Mouse (Mus musculus): Measurements from ENCODE around the gene Mgll. TPM values are rescaled to one million over a fixed set of nuclear protein-coding genes. Genes with fewer than 3 reads are reported as not detected.

Gene Mgll
- total RNA-seq, 2 experiments from 2014 or later = 185 to 189 TPM

DNA sequence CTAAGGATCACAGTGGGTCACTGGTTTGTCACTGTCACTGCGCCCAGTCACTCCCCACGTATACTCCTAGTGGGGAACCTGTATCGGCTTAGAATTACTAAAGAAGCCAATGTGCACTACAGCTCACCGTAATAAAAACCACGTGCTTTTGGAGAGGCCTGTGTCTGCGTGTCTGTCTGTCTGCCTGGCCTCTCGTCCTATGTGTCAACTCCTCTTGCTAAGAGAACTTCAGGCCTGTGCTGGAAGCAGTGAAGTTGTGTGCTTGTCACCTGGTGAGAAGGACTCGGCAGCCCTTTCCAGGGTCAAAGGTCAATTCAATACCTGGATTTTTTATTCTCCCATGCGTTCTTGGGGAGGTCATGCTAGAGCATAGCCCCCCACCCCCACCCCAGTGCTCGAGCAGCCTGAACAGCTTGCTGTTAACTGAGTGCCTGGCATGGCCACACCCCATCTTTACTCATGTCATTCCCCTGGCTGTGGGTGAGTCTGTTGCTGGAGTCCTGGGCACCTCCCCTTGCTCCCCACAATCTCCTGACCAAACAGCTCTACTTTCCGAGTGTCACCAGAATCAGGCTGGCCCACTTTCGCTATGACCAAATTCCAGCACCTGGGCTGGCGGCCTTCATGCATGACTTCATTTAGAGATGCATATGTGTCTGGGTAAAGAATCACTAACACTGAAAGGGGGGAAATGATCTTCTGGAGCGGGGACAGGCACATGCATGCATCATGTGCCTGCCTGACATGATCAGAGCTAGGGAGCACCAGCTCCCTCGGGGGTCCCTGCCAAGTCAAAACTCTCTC lies 104.2 kb downstream of the Mgll start:
- intact Hi-C loops (cut with DNase I) = loop anchor here (5.0 kb wide), 1 partner anchor 101 kb away; no protein-coding TSS in a partner anchor
- no peak overlapping the region for H3K4me3 ChIP-seq
- peak overlapping the region; percentile 89 for H3K27ac ChIP-seq
- no peak for DNase-seq (ENCODE audit: extremely low spot score in 1 of 2, low spot score in 2 of 2)
- no peak for TF ChIP-seq CTCF (IDR thresholded peaks at IDR 0.05)

DNA sequence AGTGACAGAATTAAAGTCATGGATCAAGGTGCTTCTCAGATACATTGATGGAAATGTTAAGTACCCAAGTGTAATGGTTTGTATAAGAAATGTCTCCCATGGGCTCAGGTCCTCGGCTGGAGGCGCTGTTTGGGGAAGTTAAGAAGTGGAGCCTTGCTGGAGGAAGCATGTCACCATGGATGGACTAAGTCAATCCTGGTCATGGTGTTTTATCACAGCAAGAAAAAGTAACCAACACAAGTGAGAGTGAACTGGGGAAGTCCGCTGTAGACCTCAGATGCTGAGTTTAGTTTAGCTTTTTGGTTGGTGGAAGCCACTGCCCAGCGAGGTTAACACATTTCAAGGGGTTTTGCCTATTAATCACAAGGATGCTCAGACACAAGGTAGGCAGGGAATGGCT lies 105.4 kb downstream of the Mgll start:
- H3K4me3 ChIP-seq = no peak overlapping the region
- intact Hi-C loops (cut with DNase I) = loop anchor here (5.0 kb wide), 1 partner anchor 102 kb away; no protein-coding TSS in a partner anchor
- TF ChIP-seq CTCF (IDR thresholded peaks at IDR 0.05) = no peak

DNA sequence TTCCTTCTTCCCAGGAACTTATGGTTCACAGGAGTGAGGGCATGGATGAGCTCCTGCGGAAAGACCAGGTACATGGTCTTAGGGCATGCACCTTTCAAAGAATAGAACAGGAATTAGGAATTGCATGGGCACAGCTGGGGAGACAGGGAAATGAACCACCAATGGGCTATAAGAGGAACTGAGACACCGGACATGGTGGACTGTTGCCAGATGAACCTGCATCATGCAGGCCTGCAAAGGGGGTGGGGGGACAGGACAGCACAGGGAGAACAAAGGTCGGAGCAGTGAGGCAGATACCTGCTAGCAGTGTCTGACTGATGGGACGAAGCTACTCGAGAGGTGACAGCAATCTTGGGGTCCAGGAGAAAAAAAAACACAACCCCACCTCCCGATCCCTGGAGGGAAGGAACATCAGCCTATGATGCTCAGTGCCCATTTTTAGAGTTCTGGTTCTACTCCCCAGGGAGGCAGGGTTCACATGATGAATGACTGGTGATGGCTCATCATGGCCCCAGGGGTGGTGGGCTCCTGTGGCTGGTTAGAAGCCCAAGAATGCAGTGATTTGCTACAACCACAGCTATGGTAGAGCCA lies 106.0 kb downstream of the Mgll start:
- no peak for DNase-seq (ENCODE audit: extremely low spot score in 1 of 2, low spot score in 2 of 2)
- no peak for TF ChIP-seq CTCF (IDR thresholded peaks at IDR 0.05)

More for the DNA sequence above, 105.4 kb downstream of the Mgll start:
- DNase-seq (ENCODE audit: extremely low spot score in 1 of 2, low spot score in 2 of 2) = no peak
- H3K27ac ChIP-seq = no peak overlapping the region

DNA sequence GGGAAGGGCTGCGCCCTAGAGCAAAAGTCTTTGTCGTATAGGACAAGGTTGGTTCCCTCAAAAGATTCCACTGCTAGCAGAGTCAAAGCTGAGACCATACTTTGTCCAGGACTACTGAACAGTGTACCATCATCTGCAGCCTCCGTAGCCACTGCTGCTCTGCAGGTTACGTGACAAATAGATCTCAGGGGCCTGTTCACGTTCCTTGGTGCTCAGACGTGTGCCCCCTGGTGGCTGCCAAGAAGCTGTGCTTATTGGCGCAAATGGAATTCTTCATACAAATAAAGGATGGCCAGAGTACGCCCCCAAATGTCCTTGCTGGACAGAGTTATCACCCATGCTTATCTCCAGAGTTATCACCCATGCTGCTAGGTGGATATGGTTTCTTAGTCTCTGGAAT lies 107.2 kb downstream of the Mgll start:
- Histone ChIP-seq H3K4me3 (no peak overlapping the region), H3K27ac (peak overlapping the region; percentile 63)
- intact Hi-C loops (cut with DNase I) = loop anchor here (1.0 to 2.0 kb wide), 2 partner anchors 243 to 282 kb away; no protein-coding TSS in a partner anchor
- DNase-seq (ENCODE audit: extremely low spot score in 1 of 2, low spot score in 2 of 2) = peak; percentile 65 to 73
- peak; percentile 84 for TF ChIP-seq CTCF (IDR thresholded peaks at IDR 0.05)

More for the DNA sequence above, 106.0 kb downstream of the Mgll start:
- Histone ChIP-seq H3K27ac (no peak overlapping the region; the same call in 1 of the 2 replicates), H3K4me3 (no peak overlapping the region)
- intact Hi-C loops (cut with DNase I) = loop anchor here (2.0 kb wide), 1 partner anchor 241 kb away; no protein-coding TSS in a partner anchor

DNA sequence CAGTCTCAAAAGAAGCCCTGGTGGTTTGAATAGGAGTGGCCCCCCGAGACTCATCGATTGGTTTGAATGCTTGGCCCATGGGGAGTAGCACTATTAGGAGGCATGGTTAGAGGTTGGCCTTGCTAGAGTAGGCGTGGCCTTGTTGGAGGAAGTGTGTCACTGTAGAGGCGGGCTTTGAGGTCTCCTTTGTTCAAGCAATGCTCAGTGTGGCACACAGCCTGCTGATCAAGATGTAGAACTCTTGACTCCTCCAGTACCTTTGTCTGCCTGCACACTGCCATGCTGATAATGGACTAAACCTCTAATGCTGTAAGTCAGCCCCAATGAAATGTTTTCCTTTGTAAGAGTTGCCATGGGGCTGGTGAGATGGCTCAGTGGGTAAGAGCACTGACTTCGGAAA lies 108.5 kb downstream of the Mgll start:
- no peak for DNase-seq (ENCODE audit: extremely low spot score in 1 of 2, low spot score in 2 of 2)
- intact Hi-C loops (cut with DNase I) = no loop called here
- TF ChIP-seq CTCF (IDR thresholded peaks at IDR 0.05) = no peak
- Histone ChIP-seq H3K4me3 (no peak overlapping the region), H3K27ac (peak overlapping the region; percentile 61; the same call in 1 of the 2 replicates)

DNA sequence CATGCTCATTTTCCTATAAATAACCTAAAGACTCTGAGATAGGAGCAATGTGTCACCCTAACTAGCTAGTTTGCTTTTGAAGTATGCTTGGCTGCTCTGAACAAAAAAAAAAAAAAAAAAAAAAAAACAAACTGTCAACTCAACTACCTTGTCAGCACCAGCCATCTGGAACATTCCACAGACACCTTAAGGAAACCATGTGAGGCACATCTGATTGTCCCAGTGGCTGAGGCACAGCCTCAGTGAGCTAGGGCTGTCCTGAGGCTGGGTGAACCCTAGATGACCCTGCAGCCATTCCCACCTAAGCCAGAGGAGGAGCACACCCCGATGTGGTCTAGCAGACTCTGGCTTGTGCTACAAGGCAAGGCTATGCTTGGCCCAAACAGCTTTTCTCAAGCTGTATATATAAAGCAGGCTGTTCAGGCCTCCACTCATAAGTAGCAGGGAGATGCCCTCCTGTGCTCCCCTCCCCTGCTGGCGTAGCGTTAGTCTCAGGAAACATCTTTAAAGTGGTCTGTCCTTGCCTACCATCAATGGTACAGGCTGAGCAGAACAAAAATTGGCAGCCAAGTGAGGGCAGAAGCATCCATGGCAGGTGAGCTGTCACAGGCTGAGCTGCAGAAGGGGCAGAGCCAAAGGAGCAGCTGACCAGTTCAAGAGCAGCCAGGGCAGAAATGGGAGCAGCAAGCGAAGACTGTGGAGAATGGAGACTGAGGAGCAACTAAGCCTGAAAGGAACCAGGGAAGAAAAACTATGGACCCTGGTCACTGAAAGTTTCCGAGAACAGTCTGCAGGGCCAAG lies 109.3 kb downstream of the Mgll start:
- TF ChIP-seq CTCF (IDR thresholded peaks at IDR 0.05) = no peak
- Histone ChIP-seq H3K27ac (no peak overlapping the region), H3K4me3 (no peak overlapping the region)
- DNase-seq (ENCODE audit: extremely low spot score in 1 of 2, low spot score in 2 of 2) = no peak
- intact Hi-C loops (cut with DNase I) = no loop called here

DNA sequence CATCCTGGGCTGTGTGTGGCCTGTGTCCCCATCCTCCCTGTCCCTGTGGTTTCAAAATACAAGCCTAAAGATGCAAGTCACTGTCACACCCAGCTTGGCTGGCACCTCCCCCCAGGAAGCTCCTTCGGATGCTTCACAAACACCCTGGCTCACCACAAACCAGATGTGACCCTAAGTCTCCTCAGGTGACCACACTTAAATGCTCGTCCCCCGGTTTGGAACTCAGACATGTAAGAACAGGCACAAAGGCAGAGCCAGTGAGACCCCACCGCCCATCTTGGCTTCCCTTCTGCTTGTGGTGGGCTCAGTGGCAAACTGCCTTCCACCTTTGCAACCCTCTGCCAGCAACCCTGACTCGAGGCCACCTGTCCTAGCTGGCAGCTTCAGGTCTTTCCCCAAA lies 110.8 kb downstream of the Mgll start:
- Histone ChIP-seq H3K27ac (no peak overlapping the region), H3K4me3 (no peak overlapping the region)
- no peak for TF ChIP-seq CTCF (IDR thresholded peaks at IDR 0.05)
- intact Hi-C loops (cut with DNase I) = no loop called here
- DNase-seq (ENCODE audit: extremely low spot score in 1 of 2, low spot score in 2 of 2) = no peak

DNA sequence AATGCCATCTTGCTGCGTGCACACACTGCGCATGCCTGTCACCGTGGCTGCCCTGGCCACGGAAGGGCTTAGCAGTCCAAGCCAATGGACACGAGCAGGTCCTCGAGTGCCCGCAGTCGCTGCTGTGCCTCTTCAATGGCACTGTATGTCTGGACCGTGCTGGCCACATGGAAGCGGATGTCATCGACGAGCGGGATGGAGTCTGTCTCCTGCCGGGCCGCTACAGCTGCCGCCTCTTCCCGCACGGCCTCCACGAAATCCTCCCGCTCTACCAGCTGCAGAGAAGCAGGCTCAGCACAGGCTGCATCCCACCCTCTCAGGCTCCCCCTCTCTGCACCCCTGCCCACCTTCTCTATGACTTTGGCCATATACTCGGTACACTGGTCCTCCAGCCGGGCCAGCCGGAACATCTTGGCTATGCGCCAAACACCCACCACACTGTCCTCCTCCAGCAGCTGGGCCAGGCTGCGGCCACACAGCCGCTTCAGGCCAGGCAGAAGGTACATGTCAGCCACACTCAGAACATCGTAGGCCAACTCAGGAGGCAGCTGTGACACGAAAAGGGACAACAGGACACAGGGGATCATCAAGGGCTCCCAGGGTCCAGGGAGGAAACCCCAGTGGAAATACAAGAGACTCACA lies 112.1 kb downstream of the Mgll start:
- H3K27ac ChIP-seq = no peak overlapping the region
- intact Hi-C loops (cut with DNase I) = no loop called here
- TF ChIP-seq CTCF (IDR thresholded peaks at IDR 0.05) = no peak
- no peak for DNase-seq (ENCODE audit: extremely low spot score in 1 of 2, low spot score in 2 of 2)
- H3K4me3 ChIP-seq = no peak overlapping the region

DNA sequence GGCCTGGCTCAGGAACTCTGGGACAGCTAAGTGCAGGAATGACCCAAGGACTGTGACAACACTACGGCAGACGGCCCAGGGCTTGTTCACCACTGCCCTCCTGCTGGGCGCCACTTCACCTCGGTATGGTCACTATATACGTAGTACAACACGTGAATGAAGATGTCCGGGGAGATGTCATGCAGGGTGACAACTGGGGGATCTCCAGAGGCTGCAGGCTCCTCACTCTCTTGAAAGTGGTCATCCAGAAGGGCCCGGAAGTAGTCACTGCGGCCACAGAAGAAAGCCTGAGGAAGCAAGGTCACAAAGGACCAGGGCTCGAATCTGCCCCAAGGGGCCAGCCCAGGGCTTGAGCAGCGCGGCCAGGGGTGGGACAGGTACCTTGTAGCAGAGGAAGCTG lies 113.8 kb downstream of the Mgll start:
- DNase-seq (ENCODE audit: extremely low spot score in 1 of 2, low spot score in 2 of 2) = no peak
- H3K4me3 ChIP-seq = no peak overlapping the region
- intact Hi-C loops (cut with DNase I) = no loop called here
- no peak for TF ChIP-seq CTCF (IDR thresholded peaks at IDR 0.05)
- H3K27ac ChIP-seq = no peak overlapping the region

DNA sequence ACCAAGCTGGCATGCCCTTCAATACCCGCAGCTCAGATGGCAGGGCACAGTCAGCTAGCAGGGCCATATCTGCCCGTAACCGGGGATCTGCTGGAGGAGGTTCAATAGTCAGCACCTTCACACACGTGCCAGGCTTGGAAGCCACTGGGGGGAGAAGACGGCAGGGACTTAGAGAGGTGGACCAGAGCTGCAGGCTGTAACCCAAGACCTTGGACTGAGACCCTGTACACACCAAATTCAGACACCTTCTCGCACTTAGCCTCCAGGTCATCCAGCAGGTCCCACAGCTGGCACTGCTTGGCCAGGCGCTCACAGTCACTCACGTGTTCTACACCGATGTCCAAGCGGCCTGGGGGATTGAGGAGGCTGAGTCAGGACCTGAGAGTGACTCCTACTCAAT lies 114.4 kb downstream of the Mgll start:
- H3K27ac ChIP-seq = no peak overlapping the region
- intact Hi-C loops (cut with DNase I) = no loop called here
- no peak for TF ChIP-seq CTCF (IDR thresholded peaks at IDR 0.05)
- DNase-seq (ENCODE audit: extremely low spot score in 1 of 2, low spot score in 2 of 2) = no peak
- no peak overlapping the region for H3K4me3 ChIP-seq

DNA sequence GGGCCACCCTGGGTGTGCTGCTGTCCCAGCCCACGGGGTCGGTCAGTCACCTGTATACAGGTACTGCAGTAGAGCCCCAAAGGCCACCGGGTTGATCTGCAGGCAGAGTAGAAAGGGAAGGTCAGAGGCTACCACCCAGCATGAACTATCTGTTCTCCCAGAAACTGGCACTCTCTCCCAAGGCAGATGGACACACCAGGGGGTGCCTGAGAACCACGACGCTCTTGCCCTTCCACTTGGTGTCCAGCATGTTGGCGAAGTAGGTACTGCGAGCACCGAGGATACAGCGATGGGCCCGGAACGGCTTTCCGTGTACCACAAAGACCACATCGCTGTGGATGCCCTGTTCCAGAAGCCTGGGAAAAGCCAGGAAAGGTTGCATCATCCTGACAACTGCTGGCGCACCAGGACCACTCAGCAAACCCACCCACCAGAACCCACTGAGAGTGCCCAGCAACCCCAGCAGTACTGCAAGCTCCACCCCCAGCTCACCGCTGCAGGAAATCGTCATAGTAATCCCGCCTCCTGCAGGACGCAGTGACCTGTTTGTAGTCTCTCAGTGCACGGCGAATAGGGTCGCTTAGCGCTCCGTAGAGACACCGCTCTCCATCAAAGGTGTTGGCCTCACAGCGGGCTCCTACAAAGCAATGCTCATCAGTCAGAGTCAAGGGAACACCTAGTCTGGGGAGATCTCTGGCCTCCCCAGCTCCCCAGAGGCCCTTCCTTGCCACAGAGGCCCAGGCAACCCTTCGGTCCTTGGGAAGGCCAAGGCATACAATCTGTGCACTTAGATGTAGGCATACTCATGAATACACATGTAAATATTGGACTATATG lies 115.1 kb downstream of the Mgll start:
- intact Hi-C loops (cut with DNase I) = no loop called here
- no peak overlapping the region for H3K27ac ChIP-seq
- H3K4me3 ChIP-seq = no peak overlapping the region
- no peak for DNase-seq (ENCODE audit: extremely low spot score in 1 of 2, low spot score in 2 of 2)
- TF ChIP-seq CTCF (IDR thresholded peaks at IDR 0.05) = no peak

Data from left cerebral cortex, adult 2 months (tissue).